Mouse (Mus musculus): ENCODE measurements at regions not wholly inside any gene's neighbourhood (a gene's known extent, or its start where the extent isn't known, plus 50 kb on each side); places are given as distances from the start of the nearest gene placed in this dataset.

- TF ChIP-seq TCF12 (IDR thresholded peaks at IDR 0.05; ENCODE audit: low read depth, low read length) (no peak), CTCF (conservative IDR thresholded peaks at IDR 0.05 in 1 of 2, IDR thresholded peaks at IDR 0.05 in 1 of 2; ENCODE audit: low read depth in 2 of 2, low read length in 2 of 2) (no peak), ZNF384 (IDR thresholded peaks at IDR 0.05; ENCODE audit: low read depth, low read length) (no peak), BHLHE40 (IDR thresholded peaks at IDR 0.05; ENCODE audit: low read depth, low read length) (no peak), SIN3A (IDR thresholded peaks at IDR 0.05; ENCODE audit: low read length) (no peak), MXI1 (IDR thresholded peaks at IDR 0.05; ENCODE audit: low read depth, low read length) (no peak), E2F4 (IDR thresholded peaks at IDR 0.05; ENCODE audit: insufficient replicate concordance, low read depth, low read length) (no peak), NELFE (IDR thresholded peaks at IDR 0.05; ENCODE audit: low read depth, low read length) (no peak), POLR2A (IDR thresholded peaks at IDR 0.05; ENCODE audit: low read depth, low read length) (no peak), ELF1 (IDR thresholded peaks at IDR 0.05; ENCODE audit: low read depth, low read length) (no peak), UBTF (IDR thresholded peaks at IDR 0.05; ENCODE audit: low read depth, low read length) (no peak), ZC3H11A (IDR thresholded peaks at IDR 0.05; ENCODE audit: low read depth, low read length) (no peak)
These were observed 595.6 kb downstream of the Nr2f2 start for GRCm38 (mm10) chr7:69770980-69771348.

Measured in CH12.LX (cell line).